Mouse (Mus musculus) T-helper 17 cell (primary cell): ENCODE data around the gene Dse.
"Not testable (repeated sequence)": the region's sequence is repeated elsewhere in the genome, so short reads cannot be mapped to it uniquely, and the experiment has no call there.

Experiments used
- in situ Hi-C, 2 experiments: fragments of 300-600 bp; cut with MboI, MseI; formaldehyde crosslinking; loops; 1 replicate in 1 of 2; 2 replicates in 1 of 2; pipeline ENCODE4 v1.15.1; 2025; ENCODE audit warnings: high pct_unique_total_duplicates in 2 of 2

Gene Dse

DNA sequence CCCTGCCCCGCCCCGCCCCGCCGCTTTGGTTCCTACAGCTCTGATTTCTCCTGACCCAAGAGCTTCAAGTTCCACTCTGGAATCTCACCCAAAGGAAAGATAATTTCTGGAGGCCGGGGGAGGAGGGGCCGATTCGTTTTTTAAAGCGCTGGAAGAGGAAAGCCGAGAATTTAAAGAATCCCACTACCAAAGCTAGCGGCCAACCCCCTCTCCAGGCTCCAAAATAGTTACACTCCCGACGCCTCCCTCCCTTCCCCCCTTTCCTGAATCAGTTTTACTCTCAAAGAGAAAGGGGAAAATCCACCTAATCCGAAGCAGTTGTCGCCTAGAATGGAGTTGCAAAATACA lies at the start of gene Dse:
Gene Dse (minus strand): TSS at position 213 of the 348 bp plus-strand sequence.
- in situ Hi-C loops: loop anchor here in 1 of 2 experiments (5.0 kb wide), 1 partner anchor 70 kb away; no protein-coding TSS in a partner anchor

DNA sequence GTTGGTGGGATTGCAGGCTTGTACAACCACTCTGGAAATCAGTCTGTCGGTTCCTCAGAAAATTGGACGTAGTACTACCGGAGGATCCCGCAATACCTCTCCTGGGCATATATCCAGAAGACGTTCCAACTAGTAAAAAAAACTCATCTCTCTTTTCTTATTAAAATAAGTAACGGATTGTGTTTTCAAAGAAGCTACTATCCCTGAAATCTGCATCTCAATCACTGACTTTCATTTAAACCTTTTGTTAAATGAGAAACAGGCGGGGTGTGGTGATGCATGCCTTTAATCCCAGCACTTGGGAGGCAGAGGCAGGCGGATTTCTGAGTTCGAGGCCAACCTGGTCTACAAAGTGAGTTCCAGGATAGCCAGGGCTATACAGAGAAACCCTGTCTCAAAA lies 45.3 kb upstream of the Dse start:
- in situ Hi-C loops: not testable (repeated sequence)

DNA sequence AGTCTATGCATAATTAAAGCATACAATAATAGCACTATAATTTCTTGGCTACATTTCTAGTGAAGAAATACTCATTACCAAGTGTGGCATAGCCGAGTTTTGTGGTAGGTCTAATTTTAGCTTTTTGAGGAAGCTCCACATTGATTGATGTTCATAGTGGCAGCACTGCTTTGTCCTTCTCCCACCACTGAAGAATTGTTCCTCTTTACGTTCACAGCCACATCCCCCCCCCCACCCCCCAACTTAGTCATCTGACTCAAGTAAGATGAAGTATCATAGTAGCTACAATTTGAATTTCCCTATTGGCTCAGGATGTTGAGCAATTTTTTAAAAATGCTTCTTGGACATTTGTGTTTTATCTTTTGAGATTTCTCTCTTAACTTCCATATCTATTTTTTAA lies 42.1 kb upstream of the Dse start:
- in situ Hi-C loops: loop anchor here in 1 of 2 experiments (10.0 kb wide), 1 partner anchor 1885 kb away; no protein-coding TSS in a partner anchor

GRCm38 (mm10) chr10:34247757-34248156 lies 40.2 kb upstream of the Dse start:
- in situ Hi-C loops: loop anchor here in 1 of 2 experiments (10.0 kb wide), 1 partner anchor 1883 kb away; no protein-coding TSS in a partner anchor

- in situ Hi-C loops: loop anchor here in 1 of 2 experiments (10.0 kb wide), 1 partner anchor 1881 kb away; no protein-coding TSS in a partner anchor
These were observed 38.6 kb upstream of the Dse start for GRCm38 (mm10) chr10:34246106-34246505.

DNA sequence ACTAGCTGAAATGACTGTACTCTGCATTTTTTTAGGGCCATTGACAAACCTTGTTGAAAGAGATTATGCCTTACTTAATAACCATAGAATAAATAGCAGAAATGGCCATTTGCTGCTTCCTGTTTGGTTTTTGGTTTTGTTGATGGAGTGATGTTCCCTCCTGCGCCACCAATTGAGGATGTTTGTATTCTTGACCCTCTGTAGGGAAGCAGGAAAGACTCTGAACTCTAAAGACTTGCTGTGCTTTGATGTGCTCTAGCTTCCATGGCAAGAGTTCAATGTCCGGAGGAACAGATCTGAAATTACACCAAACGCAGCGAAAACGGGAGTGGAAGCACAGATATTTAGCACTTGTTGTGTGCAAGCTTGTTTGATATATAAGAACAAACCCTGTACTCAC lies 37.2 kb upstream of the Dse start:
- in situ Hi-C loops: loop anchor here in 1 of 2 experiments (10.0 kb wide), 1 partner anchor 1880 kb away; no protein-coding TSS in a partner anchor

DNA sequence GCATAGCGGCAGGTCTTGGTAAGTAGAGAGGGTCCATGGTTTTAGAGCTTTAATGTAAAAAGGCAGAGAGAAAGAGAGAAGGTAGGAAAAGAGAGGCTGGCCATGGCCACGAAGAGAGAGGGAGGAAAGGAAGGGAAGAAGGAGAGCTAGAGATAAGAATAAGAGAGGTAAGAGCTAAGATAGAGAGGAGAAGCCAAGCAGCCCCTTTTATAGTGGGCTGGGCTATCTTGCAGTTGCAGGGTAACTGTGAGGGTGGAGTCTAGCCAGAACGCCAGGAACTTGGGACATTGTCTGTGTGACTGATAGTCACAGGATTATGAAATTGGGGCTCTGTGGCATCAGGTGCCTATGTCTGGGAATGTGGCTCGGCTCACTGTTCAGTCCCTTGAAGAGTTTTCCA lies 31.0 kb upstream of the Dse start:
- in situ Hi-C loops: no loop called here

DNA sequence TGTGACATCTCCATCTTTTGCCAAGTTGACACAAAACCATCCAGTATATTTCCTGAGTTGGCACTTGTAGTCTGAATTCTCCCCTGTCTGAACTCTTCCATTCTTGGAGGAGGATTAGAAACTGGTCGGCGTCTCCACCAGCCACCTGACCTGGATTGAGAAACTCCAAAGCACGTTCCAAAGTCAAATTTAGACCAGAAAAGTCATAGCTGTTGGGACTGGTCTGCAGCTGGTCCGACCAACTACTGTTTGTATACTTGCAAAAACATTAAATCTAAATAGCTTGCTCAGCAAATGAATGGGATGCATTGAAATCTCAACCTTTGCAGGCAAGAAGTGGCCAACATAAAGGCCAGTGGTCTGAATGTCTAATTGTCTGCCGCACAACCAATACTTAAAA lies 29.1 kb upstream of the Dse start:
- in situ Hi-C loops: no loop called here

GRCm38 (mm10) chr10:34235384-34235783 lies 27.9 kb upstream of the Dse start:
- in situ Hi-C loops: no loop called here

DNA sequence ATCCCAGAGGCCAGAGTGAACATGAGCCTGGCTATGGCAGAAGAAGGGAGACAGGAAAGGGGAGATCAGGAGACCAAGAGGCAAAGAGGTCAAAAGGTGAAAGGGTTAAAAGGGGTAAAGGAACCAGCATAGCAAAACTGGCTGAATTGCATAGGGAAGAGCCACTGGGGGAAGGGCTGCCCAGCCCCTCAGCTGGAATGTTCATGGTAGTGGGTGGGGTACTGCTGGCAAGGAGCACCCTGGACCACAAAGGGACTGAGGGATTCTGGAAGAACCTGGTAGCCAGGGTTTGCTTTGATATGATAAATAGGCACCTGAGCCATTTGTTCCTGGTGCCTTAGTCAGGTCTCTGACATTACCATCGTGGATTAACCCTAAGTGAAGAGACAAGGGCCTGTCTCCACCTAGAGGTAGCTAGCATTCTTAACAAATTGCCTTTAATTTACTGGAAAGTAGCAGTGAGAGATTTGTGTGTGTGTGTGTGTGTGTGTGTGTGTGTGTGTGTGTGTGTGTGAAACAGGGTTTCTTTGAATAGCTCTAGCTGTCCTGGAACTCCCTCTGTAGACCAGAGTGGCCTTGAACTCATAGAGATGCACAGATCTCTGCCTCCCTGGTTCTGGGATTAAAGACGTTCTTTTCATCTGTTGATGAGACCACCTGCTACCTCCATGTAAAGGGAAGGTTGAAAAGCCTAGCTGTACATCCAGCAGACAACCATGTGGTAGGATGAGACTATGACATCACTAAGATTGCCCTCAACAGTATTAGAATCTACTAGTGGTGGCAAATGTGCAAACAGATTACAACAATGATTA lies 26.6 kb upstream of the Dse start:
- in situ Hi-C loops: no loop called here

- in situ Hi-C loops: no loop called here
These were observed 25.9 kb upstream of the Dse start for GRCm38 (mm10) chr10:34233418-34233817.

DNA sequence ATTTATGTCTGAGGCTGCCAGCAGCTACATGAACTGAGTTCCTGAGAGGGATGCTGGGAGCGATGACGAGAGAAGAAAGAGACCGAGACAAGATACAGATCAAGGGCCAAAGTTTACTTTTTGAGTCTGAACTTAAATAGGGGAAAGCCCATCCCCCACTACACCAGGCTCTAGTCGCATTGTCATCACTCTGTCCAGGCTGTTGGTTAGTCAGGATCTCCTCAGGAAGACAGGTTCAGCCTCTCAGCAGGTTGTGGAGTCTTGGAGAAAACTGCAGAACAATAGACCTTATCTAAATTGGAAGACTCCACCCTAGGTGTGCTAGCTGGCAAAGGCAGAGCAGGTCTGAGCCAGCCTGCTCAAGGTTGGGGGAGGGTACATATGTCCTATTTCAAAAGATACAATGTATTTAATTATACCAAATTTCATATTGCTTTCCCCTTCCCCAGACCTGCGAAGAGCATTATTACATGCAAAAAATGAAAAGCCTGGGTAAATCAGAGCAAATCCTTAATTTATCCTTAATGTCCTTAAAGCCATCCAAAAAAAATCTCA lies 22.7 kb upstream of the Dse start:
- in situ Hi-C loops: no loop called here

DNA sequence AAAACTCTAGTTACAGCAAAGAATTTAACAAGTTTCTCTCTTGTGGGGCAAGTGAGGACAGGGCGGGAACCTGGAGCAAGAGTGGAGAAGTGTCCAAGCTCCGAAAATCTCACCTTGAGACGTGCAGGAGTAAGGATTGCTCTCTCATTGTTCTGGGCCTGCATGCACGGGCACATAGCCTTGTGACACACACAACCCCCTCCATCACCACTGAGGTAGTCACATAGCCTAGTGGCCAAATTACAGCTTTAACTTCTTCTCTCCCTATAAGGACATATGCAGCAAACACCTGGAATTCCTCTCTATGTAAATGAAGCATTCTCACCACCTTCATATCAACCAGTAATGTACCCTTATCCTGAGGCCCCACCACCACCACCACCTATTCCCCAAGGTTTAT lies 22.0 kb upstream of the Dse start:
- in situ Hi-C loops: loop anchor here in 1 of 2 experiments (10.0 kb wide), 1 partner anchor 595 kb away; no protein-coding TSS in a partner anchor

DNA sequence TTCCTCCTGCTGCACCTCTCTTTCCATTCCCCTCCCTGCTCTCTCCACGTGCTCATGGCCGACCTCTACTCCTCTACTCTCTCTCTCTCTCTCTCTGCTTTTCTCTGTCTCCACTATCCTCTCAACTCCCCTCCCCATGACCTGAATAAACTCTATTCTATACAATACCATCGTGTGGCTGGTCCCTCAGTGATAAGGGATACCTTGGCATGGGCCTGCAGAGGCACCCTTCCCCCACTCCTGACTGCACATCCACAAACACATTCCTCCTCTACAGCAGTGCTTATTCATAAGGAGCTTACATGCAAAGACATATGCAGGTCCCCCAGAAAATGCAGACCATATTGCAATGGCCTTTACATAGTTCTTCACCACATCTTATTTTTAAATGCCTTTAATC lies 16.1 kb upstream of the Dse start:
- in situ Hi-C loops: loop anchor here in 1 of 2 experiments (10.0 kb wide), 1 partner anchor 601 kb away; no protein-coding TSS in a partner anchor

DNA sequence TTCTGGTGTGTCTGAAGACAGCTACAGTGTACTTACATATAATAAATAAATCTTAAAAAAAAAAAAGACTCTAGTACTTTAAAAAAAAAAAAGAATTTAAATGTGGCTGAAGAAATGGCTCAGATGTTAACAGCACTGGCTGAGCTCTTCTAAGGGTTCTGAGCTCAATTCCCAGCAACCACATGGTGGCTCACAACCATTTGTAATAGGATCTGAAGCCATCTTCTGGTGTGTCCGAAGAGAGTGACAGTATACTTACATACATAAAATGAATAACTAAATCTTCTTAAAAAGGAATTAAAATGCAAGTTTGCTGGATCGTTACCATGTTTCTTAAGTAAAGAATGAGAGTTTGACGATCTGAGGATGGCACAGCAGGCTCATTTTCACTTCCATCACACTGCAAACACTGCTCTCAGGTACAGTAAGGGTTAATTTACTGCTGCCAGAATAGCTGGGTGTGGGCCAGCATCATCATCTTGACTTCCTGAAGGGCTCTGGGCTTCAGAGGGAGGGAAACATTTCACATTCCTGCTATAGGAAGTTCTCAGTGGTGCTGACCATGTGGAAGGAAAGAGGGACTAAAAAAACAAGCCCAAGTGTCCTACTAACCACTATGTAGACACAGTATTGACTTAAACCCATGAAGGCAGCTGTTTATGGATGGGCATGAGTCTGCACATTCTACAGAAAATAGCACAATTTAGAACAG lies 14.6 kb upstream of the Dse start:
- in situ Hi-C loops: loop anchor here in 1 of 2 experiments (10.0 kb wide), 1 partner anchor 603 kb away; no protein-coding TSS in a partner anchor

DNA sequence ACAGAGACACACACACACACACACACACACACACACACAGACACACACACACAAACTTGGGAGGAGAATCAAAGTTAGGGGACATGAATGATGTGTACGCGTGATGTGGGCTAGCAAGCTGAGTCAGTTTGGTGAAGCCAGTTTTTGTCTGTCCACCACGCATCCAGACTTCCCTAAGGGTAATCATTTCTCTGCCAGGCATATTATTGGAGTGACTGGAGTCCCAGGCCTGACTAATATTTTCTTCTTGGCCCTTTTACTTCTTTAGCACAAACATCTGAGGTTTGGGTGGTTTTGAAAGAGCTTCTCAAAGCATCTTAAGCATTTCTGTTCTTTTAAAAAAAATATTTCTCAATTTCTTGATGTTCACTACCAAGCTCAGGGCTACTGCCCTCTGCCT lies 10.7 kb upstream of the Dse start:
- in situ Hi-C loops: no loop called here

- in situ Hi-C loops: no loop called here
These were observed 8.2 kb upstream of the Dse start for GRCm38 (mm10) chr10:34215667-34216066.

DNA sequence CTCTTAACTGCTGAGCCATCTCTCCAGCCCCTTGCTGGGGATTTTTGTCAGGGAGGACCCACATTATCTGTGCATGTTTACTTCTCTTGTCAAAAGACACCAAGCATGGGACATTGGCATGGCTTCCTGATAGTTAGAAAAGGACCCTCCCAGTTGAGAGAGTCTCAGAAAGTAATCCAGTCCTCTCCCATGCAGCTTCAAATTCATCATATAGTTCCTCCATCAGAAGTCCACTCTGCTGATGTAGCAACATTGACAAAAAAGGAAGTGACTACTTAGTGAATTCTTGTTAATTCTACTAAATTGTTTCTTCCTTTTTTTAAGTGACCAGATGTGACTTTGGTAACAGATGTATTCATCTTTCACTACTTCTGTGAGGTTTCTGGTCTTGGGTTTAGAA lies 2.4 kb upstream of the Dse start:
- in situ Hi-C loops: loop anchor here in 1 of 2 experiments (5.0 kb wide), 1 partner anchor 67 kb away; no protein-coding TSS in a partner anchor

DNA sequence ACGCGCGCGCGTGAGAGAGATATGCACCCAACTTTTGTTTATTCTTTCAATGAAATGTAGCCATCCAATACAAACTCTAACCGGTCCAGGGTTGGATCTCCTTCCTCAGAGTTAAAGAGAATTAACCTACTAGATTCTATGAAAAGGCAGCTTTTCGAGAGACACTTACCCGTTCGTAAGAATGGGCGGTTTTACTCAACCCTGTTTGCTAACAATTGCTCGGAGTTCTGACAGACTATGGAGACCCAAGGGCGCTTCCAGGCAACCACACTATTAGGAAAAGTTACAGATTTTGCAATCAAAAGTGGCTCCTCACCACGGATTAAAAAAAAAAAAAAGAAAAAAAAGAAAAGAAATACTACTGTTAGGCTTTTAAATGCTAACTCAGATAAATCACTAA lies 516 bp upstream of the Dse start:
- in situ Hi-C loops: loop anchor here in 1 of 2 experiments (5.0 kb wide), 1 partner anchor 69 kb away; no protein-coding TSS in a partner anchor

GRCm38 (mm10) chr10:34206783-34207502 lies 572 bp downstream of the Dse start:
- in situ Hi-C loops: loop anchor here in 1 of 2 experiments (5.0 kb wide), 1 partner anchor 70 kb away; no protein-coding TSS in a partner anchor

DNA sequence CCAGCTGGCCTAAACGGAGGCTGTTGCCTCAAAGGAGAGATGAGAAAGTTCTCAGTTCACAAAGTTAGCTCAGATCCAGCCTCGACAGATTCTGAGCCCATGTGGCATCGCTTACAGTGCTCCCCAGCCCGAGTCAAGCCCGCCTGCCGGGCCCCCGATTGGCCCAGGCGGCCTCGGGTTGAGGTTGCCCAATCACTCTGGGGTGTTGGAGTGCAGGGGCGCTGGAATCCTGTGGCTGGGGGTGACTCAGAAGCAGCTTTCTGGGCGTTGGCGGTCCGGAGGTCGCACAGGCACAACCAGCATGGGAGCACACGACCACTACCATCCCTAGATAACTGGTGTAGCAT lies 1.1 kb downstream of the Dse start:
- in situ Hi-C loops: loop anchor here in 1 of 2 experiments (5.0 kb wide), 1 partner anchor 71 kb away; no protein-coding TSS in a partner anchor
